Mouse (Mus musculus) embryonic facial prominence, embryonic 10.5 days (tissue): ENCODE data around the gene Glis1. TPM values are rescaled to one million over a fixed set of nuclear protein-coding genes. Genes with fewer than 3 reads are reported as not detected.

Experiments
- DNase-seq: peaks from one replicate; pipeline ENCODE4 v3.0.0-alpha.2; 2017; ENCODE audit warnings: low spot score
- H3K27ac ChIP-seq: fragments of 300-500 bp; sonication (generic); replicated peaks from 2 replicates; pipeline ENCODE4 v1.5.1; 2016; ENCODE audit warnings: mild to moderate bottlenecking
- H3K27me3 ChIP-seq: fragments of 300-500 bp; sonication (generic); replicated peaks from 2 replicates; pipeline ENCODE4 v1.6.1; 2016; ENCODE audit warnings: low read depth, mild to moderate bottlenecking; ENCODE audit not compliant: poor library complexity, severe bottlenecking
- H3K36me3 ChIP-seq: fragments of 300-500 bp; sonication (generic); replicated peaks from 2 replicates; pipeline ENCODE4 v1.6.1; 2016; ENCODE audit warnings: mild to moderate bottlenecking, moderate library complexity
- H3K4me1 ChIP-seq: fragments of 300-500 bp; sonication (generic); 2 replicates; pipeline ENCODE4 v1.6.1; 2016
- H3K4me3 ChIP-seq: fragments of 300-500 bp; sonication (generic); 2 replicates; pipeline ENCODE4 v1.5.1; 2016; ENCODE audit warnings: mild to moderate bottlenecking, moderate library complexity
- H3K9me3 ChIP-seq: fragments of 300-500 bp; sonication (generic); 2 replicates; pipeline ENCODE4 v1.6.1; 2016; ENCODE audit warnings: mild to moderate bottlenecking
- WGBS: fragments of 180-500 bp; shearing (Covaris S2); methylation state at CpG from one replicate; pipeline ENCODE4 v1.1.7; 2016; 5-methylcytosine and 5-hydroxymethylcytosine counted together
- polyA plus RNA-seq: library from polyadenylated mRNA; unstranded; fragments of >200 nt; fragmentation: Nextera tagmentation; extraction: Ambion mirVana; gene quantifications from 2 replicates; pipeline ENCODE4 v1.2.1, GENCODE M21; 2016

Glis1 gene
- polyA plus RNA-seq, result 3.7 and 7.3 TPM in 2 replicates

DNA sequence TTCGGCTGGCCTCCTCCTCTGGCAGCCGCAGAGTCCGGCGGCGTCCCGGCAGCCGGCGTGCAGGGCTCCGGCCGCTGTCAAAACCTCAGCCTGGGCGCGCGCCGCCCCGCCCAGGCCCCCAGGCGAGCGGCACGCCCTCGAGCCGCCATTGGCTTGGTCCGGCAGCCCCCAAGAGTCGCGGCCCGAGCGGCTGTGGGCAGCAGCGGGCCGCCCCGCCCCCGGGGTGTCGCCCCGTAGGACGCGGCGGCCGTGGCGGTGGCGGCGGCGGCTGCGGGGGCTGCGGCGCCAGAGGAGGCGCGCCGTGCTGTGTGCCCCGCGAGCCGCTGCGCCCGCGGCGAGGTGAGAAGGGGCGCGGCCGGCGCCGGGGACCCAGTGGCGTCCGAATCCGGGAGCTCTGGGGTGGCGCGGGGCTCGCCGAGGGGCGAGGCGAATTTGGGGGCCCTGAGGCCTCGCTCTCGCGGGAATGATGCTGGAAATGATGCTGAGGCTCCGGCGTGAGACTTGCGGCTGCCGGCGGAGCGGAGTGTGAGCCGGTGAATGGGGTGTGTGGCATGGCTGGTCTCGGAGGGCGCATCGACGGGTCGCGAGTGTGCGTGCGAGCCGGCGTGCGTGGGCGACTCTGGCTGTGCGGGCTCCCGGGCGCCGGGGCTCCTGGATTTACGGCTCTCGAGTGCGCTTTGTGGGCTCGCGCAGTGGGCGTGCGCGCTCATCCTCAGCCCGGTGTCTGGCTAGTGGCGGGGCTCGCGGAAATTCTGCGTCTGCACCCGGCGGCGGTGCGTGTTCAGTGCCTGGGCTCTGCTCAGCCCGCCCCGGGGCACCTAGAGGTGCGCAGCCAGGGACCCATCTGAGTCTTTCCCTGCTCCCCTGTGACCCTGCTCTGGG is at the start of gene Glis1:
Gene Glis1 (plus strand): TSS at position 236 of the 882 bp plus-strand sequence.
- under 1% methylated on average over 112 of the region's 112 CpGs for WGBS
- Histone ChIP-seq H3K27me3 (peaks cover 77% of the 10 kb centered on the region), H3K4me1 (peaks cover 36% of the 10 kb centered on the region), H3K36me3 (no peaks in the 10 kb centered on the region), H3K9me3 (no peaks in the 10 kb centered on the region), H3K4me3 (peak within 1 kb of the TSS; percentile 75), H3K27ac (peak within 1 kb of the TSS; percentile 75)
- DNase-seq, result peak; percentile 86

DNA sequence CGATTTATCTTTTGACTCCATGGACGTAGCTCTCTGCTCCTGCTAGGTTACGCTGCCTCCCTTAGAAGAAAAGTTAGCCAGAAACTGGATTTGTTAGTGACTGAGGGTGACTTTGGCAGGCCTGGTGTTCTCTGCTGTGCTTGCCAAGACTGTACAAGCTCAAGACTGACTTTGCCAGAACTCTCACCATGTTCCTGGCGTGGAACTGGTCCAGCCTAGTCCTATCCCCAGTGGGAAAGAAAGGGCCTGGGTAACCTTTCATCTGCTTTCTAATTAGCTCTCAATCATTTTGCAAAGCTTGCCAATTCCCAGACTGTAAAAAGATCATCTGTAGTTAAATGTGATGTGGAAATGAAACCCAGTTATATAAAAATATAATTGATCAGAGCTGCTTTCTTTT is 47.4 kb upstream of the Glis1 start:
- no peak overlapping the region for H3K27ac ChIP-seq
- no peaks in the 10 kb centered on the region for H3K4me1 ChIP-seq
- DNase-seq, result no peak
- H3K9me3 ChIP-seq, result no peaks in the 10 kb centered on the region
- no peaks in the 10 kb centered on the region for H3K27me3 ChIP-seq
- WGBS, result 94% methylated on average over 4 of the region's 4 CpGs
- H3K4me3 ChIP-seq, result no peak overlapping the region
- peaks cover 99% of the 10 kb centered on the region for H3K36me3 ChIP-seq

DNA sequence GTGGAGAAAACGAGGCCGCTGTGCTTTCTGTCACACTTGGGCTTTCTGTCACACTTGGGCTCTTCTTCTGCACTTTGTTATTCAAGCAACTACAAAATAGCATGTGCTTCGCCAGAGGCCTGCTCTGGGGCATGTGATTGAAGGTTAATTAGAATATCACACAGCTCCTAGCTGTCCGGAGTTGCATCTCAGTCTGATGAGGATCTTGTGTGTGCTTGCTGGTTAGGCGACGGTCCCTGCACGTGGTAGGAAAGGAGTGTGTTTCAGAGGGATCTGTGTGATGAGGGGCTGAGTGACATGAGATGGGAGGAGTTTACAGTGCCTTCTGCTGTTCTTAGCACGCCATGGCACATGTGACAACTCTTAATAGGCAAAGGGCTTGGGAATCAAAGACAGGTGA is 46.9 kb upstream of the Glis1 start:
- no peak overlapping the region for H3K4me3 ChIP-seq
- H3K27ac ChIP-seq, result no peak overlapping the region
- WGBS, result 93% methylated on average over 8 of the region's 8 CpGs

DNA sequence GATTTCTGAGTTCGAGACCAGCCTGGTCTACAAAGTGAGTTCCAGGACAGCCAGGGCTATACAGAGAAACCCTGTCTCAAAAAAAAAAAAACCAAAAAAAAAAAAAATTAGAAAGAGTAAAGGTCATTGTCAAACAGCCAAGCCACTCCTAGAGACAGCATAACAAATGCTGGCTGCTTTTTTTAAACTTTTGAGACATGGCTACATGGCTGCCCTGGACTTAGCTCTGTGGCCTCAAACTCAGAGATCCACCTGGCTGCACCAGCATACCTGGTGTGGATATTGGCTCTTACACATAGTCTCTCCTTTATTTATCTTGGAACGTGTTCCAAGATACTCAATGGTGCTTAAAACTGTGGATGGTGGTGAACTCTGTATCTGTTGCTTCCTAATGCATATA is 46.1 kb upstream of the Glis1 start:
- Histone ChIP-seq H3K9me3 (no peaks in the 10 kb centered on the region), H3K27me3 (no peaks in the 10 kb centered on the region), H3K36me3 (peaks cover 99% of the 10 kb centered on the region), H3K4me3 (no peak overlapping the region), H3K27ac (no peak overlapping the region), H3K4me1 (no peaks in the 10 kb centered on the region)
- 96% methylated on average over 2 of the region's 2 CpGs for WGBS
- DNase-seq, result no peak

More for the DNA sequence above, 46.9 kb upstream of the Glis1 start:
- H3K4me1 ChIP-seq, result no peaks in the 10 kb centered on the region
- no peak for DNase-seq
- H3K27me3 ChIP-seq, result no peaks in the 10 kb centered on the region
- H3K36me3 ChIP-seq, result peaks cover 99% of the 10 kb centered on the region
- no peaks in the 10 kb centered on the region for H3K9me3 ChIP-seq

DNA sequence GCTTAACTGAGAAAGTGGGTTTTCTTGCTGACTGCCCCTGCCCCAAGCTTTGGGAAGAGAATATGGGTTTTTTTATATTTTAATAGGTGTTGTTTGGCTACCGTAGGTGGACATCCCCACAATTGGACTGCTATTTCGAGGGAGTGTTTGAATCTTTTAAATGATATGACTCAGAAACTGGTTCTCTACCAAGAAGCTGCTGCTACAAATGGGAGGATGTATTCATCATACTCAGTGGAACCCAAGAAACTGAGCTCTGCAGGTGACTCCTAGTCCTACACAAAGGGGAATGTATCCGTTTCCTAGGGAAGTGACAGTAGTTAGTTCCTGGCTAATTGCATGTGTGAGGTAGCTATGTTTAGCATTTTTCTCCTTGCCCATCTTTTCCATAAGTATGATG is 45.0 kb upstream of the Glis1 start:
- H3K4me1 ChIP-seq, result no peaks in the 10 kb centered on the region
- no peak for DNase-seq
- H3K9me3 ChIP-seq, result no peaks in the 10 kb centered on the region
- H3K27ac ChIP-seq, result no peak overlapping the region
- peaks cover 99% of the 10 kb centered on the region for H3K36me3 ChIP-seq
- H3K4me3 ChIP-seq, result no peak overlapping the region
- WGBS, result 94% methylated on average over 3 of the region's 3 CpGs
- no peaks in the 10 kb centered on the region for H3K27me3 ChIP-seq

DNA sequence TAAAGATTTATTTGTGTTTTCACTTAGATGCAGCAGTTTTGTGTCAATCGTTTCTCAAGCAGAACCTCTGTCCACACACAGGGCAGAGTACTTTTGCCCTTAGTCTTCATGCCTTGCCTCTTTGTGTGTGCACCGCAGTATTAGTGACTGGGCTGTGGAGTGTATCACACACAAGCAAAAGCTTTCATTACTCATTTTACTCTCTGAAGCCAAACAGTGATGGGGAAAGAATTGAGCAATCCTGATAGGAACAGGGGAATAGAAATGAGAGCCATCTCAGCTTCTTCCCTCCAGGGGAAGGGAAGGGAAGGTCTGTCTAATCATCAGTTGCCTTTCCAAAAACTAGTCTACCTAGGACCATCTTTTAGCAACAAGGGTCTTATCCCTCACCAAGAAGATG is 40.6 kb upstream of the Glis1 start:
- 92% methylated on average over 2 of the region's 2 CpGs for WGBS
- Histone ChIP-seq H3K27ac (no peak overlapping the region), H3K4me3 (no peak overlapping the region), H3K4me1 (no peaks in the 10 kb centered on the region), H3K36me3 (peaks cover 99% of the 10 kb centered on the region), H3K27me3 (no peaks in the 10 kb centered on the region), H3K9me3 (no peaks in the 10 kb centered on the region)
- no peak for DNase-seq

DNA sequence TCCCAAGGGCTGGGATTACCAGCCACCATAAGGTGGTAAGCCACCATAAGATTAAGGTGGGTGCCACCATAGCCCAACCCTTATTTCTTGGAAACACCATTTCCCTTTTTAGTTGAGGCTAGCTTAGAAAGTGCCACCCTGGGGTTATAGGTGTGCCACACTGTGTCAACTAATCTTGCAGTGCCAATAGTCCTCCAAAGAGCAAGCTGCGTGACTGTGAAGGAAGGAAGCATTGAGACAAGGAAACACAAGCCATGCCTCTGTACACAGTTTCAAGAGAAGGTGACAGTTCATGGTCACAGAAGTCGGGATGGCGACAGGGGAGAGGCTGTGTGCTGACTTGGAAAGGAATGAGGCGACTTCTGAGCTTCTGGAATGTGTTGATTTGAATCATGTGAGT is 14.2 kb upstream of the Glis1 start:
- Histone ChIP-seq H3K4me3 (no peak overlapping the region), H3K36me3 (peaks cover 38% of the 10 kb centered on the region), H3K9me3 (no peaks in the 10 kb centered on the region), H3K4me1 (peaks cover 9% of the 10 kb centered on the region), H3K27ac (no peak overlapping the region), H3K27me3 (peaks cover 10% of the 10 kb centered on the region; the same call in 1 of the 2 replicates)
- WGBS, result 87% methylated on average over 4 of the region's 4 CpGs
- DNase-seq, result no peak

DNA sequence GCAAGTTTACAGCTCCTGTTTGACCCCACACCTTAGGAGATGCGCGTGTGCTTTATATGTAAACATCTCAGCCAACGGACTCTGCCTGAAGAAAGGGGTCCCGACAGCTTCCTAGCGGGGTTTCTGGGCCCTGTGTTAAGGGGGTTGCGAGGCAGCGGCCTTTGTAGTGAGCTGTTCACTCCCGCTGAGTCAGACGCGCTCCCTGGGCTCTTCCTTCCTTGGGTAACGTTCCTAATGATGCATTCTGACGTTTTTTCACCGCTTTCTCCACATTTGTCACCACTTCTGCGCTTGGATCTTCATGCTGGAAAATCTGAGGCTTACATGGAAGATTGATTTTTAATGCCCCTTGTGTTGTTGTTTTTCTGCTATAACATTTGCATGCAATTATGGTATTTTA is 12.7 kb upstream of the Glis1 start:
- Histone ChIP-seq H3K9me3 (no peaks in the 10 kb centered on the region), H3K4me3 (peak overlapping the region; percentile 38), H3K27me3 (peaks cover 10% of the 10 kb centered on the region; the same call in 1 of the 2 replicates), H3K27ac (no peak overlapping the region), H3K4me1 (peaks cover 9% of the 10 kb centered on the region), H3K36me3 (peaks cover 24% of the 10 kb centered on the region)
- WGBS, result 5% methylated on average over 14 of the region's 14 CpGs
- peak; percentile 42 for DNase-seq

DNA sequence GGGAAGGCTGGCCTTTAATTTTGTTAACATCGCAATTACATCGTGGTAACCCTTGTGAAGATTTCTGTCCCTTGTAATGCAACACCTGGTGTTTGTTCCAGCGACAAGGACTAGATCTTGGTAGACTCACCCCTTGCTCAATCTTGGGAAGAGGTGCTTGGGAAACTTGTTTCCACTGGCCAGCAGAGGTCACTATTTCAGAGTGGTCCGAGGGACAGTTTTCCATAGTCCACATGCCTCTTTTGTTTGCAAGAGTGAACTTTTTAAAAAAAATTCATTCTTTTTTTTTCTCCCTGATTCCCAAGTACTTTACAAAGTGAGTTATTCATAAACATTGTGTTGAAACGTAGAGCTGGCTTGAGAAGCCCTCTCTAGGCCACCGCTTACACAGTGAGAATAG is 12.2 kb upstream of the Glis1 start:
- Histone ChIP-seq H3K27ac (peak overlapping the region; percentile 65; the same call in 1 of the 2 replicates), H3K4me3 (no peak overlapping the region), H3K9me3 (no peaks in the 10 kb centered on the region), H3K4me1 (peaks cover 9% of the 10 kb centered on the region), H3K27me3 (peaks cover 10% of the 10 kb centered on the region; the same call in 1 of the 2 replicates), H3K36me3 (peaks cover 19% of the 10 kb centered on the region)
- peak; percentile 66 for DNase-seq
- 20% methylated on average over 6 of the region's 6 CpGs for WGBS

DNA sequence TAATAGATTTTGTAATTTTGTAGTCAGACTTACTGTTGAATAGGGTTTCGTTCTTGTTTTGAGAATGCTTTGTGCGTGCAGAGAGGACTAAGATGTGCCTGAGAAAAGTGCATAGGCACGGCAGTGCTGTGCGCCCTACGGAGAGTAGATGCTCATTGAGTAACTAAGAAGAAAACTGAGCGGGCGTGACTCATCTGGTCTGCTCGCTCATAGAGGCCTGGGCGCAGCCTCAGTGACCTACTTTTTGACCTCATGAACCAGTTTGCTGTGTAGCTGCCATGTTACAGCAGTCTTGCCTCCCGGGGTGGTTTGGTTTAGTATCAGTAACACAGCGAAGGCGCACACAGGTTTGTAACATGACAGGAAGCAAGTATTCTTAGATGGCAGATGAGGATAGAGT is 8.8 kb upstream of the Glis1 start:
- H3K4me3 ChIP-seq, result no peak overlapping the region
- H3K9me3 ChIP-seq, result no peaks in the 10 kb centered on the region
- 94% methylated on average over 12 of the region's 12 CpGs for WGBS
- peaks cover 5% of the 10 kb centered on the region; the same call in 1 of the 2 replicates for H3K27me3 ChIP-seq
- H3K4me1 ChIP-seq, result peaks cover 9% of the 10 kb centered on the region
- no peaks in the 10 kb centered on the region for H3K36me3 ChIP-seq
- no peak for DNase-seq
- no peak overlapping the region for H3K27ac ChIP-seq

DNA sequence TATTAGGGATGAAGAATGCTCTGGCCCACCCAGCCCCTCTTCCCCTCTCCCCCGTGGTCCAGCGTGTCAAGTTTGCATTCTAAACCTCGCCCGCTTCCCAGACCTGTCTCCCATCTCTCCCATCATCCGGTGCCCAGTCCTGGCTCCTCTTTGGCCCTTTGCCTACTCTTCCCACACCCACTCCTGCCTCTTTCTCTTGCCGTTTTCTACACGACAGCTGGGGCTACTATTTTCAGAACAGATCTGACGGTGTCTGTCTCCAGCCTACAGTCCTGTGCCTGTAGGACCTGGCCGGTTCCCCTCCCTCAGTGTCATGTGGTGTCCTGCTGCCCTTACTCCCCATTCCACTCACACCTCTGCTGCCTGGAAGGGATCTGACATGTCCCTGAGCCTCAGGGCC is 7.8 kb upstream of the Glis1 start:
- H3K27me3 ChIP-seq, result 0 out of 2 replicates have a peak, but pooled peaks cover 1% of the 10 kb centered on the region
- 82% methylated on average over 9 of the region's 9 CpGs for WGBS
- DNase-seq, result no peak
- H3K9me3 ChIP-seq, result no peaks in the 10 kb centered on the region
- H3K27ac ChIP-seq, result no peak overlapping the region
- no peak overlapping the region for H3K4me3 ChIP-seq
- no peaks in the 10 kb centered on the region for H3K36me3 ChIP-seq
- H3K4me1 ChIP-seq, result peaks cover 3% of the 10 kb centered on the region

DNA sequence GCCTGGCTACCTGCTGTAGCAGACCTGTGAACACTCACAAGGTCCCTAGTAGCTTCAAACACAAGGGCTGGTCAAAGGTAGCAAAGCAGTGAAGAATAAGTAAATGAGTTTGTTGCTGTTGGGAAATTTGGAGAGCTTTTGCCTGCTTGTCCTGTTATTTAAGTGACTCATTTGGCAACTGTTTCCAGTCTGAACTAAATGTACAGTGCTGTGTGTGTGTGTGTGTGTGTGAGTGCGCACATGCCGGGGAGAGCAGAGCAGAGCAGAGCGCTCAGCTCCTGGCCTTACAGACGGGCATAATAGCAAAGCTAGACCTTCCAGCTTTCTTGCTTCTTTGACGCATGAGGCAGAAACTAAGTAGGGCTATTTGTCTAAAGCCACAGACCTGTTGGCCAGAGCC is 1.7 kb upstream of the Glis1 start:
- no peak for DNase-seq
- peaks cover 58% of the 10 kb centered on the region for H3K27me3 ChIP-seq
- no peak overlapping the region for H3K27ac ChIP-seq
- 84% methylated on average over 5 of the region's 5 CpGs for WGBS
- H3K36me3 ChIP-seq, result no peaks in the 10 kb centered on the region
- H3K4me1 ChIP-seq, result peaks cover 29% of the 10 kb centered on the region
- no peak overlapping the region for H3K4me3 ChIP-seq
- H3K9me3 ChIP-seq, result no peaks in the 10 kb centered on the region

DNA sequence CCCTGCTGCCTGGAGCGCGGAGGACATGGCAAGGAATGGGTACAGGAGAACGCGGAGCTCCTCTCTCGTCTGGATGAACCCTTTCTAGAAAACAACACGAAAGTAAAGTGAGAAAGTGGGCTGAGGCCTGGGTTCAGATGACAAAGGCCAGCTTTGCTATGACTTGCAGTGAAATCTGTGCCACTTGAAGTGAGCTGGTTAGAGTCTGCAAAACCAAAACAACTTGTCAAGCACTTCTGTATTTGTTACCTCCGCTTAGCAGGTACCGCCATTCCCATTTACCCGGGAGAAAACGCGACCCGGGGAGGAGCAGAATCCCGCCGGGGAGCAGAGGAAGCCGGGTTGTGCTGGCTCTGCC is 414 bp upstream of the Glis1 start:
- no peaks in the 10 kb centered on the region for H3K36me3 ChIP-seq
- H3K9me3 ChIP-seq, result no peaks in the 10 kb centered on the region
- peak overlapping the region; percentile 75 for H3K4me3 ChIP-seq
- H3K27me3 ChIP-seq, result peaks cover 71% of the 10 kb centered on the region
- 6% methylated on average over 15 of the region's 15 CpGs for WGBS
- H3K27ac ChIP-seq, result no peak overlapping the region; the same call in 1 of the 2 replicates
- peaks cover 30% of the 10 kb centered on the region for H3K4me1 ChIP-seq
- DNase-seq, result no peak
